Mouse (Mus musculus) heart, adult 18-20 months (tissue): ENCODE data around the gene Gjd2. TPM values are rescaled to one million over a fixed set of nuclear protein-coding genes. Genes with fewer than 3 reads are reported as not detected.

Source experiments
- DNase-seq, 2 experiments: peaks; one replicate each; pipeline ENCODE4 v3.0.0; 2021 to 2022; ENCODE audit warnings: mixed read lengths in 1 of 2
- long read RNA-seq, 2 experiments: library from polyadenylated mRNA; stranded (forward); transcript quantifications; one replicate each; pipeline ENCODE4 v2.0.0; 2021
- total RNA-seq, 2 experiments: library from RNA; stranded (reverse); gene quantifications; 2 replicates each; pipeline ENCODE4 v1.2.3; 2021

The Gjd2 gene
- not detected for total RNA-seq
- long read RNA-seq, experiment 1: 0 reads
- long read RNA-seq, experiment 2: 0 reads

- no peak for DNase-seq
These were observed at the start of gene Gjd2 for GRCm38 (mm10) chr2:114013295-114013771. Gjd2 (minus strand) TSS chr2:114013619.

DNA sequence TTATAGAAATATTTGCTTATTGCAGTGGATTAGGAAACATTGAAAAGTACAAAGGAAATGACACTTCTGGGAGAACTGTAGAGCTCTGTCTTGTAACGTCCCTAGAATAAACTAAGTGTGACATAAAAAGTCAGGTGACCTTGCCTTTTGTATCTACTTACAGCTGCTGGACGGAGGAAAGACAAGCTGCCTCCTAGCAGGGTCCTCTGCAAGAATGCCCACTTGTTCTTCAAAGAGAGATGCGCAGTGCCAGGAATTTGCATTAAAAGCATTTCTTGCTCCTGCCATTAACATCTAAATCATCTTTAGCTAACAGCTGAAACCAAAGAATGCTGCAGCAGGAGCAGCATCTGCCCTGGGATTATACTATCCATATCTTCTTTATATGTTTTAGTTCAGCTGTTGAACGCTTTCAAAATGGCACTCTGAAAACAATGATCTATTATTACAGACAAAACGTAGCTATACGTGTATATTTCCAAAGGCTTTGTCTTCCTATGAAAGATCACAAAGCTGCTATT, 46.7 kb upstream of the Gjd2 start:
- no peak for DNase-seq

GRCm38 (mm10) chr2:114059608-114060007, 46.2 kb upstream of the Gjd2 start:
- no peak for DNase-seq

- peak in 1 of 2 experiments; percentile 55 for DNase-seq
These were observed 44.9 kb upstream of the Gjd2 start for GRCm38 (mm10) chr2:114058226-114058796.

- DNase-seq: peak; percentile 90 to 91
These were observed 44.0 kb upstream of the Gjd2 start for GRCm38 (mm10) chr2:114057303-114057853.

DNA sequence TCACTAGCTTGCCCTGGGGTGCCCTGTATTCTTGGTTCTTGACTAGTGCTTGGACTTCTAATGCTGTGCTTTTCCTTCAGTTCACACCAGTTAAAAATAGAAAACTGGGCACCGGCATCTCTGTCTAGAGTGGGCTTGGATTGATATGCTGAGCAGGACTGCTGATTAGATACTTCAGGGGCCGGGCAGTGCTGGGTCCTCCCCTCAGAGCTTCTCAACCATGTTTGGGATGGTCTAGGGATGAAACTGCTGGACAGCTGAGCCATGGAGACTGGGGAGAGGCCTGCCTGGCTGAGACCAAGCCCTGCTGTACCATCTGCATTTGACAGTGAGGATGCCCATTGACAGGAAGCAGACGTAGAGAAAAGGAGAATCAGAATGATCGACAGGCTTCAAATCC, 40.7 kb upstream of the Gjd2 start:
- peak; percentile 67 to 85 for DNase-seq

DNA sequence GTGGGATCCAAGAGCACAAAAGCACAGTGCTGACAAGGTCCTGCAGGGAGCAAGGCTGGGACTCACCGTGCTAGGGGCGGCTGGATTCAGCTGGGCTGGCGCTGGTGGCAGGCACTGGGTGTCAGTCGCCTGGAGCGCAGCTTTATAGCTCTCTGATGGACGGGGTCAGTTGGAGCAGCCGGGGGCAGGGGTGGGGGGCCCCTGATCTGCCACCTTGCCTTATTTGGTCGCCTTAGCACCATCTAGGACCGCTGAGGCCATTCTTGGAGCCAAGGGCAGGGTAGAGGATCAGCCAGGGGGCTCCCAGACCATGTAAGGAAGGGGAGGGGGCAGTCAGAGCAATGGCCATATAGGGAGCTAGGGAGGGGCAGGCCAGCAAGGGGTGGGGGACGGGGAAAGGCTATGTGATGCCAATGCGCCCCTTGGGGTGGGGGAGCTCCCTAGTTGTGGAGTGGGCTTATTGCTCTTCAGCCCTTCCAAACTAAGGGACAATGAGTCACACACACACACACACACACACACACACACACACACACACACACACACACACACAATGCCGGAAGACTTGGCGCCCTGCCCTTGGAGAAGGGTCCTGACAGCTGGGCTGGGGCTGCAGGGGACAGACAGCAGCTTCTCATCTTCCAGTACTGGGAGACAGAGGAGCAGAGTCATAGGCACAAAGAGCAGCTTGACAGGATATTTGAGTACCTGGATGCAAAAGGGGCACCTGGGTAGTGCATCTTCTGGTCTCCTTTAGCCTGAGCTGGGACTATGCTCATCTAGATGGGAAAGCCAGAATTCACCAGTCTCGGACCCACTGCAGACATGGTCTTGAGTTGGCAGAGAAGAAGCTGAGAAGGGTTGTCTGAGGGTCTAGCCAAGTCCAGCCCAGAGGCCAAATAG, 39.5 kb upstream of the Gjd2 start, which contains the start of gene Actc1:
Gene Actc1, minus strand, starts transcription at position 853 of the 903 bp plus-strand sequence.
- DNase-seq: peak; percentile 56 to 64

DNA sequence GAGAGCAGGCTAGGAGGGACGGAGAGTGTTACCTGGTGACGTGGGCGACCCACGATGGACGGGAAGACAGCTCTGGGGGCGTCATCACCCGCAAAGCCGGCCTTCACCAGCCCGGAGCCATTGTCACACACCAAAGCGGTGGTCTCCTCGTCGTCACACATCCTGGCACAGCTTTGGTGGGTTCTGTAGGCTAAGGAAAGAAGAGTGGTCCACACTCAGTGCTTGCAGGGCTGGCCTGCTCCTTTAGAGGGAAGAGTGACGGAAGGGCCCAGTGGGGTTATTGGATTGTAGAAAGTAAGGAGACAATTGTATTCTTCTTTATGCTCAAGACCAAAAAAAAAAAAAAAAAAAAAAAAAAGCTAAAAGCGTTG, 38.4 kb upstream of the Gjd2 start:
- no peak for DNase-seq

GRCm38 (mm10) chr2:114051111-114051870, 37.9 kb upstream of the Gjd2 start:
- peak in 1 of 2 experiments; percentile 64 for DNase-seq

- DNase-seq: no peak
These were observed 36.7 kb upstream of the Gjd2 start for GRCm38 (mm10) chr2:114050150-114050549.

DNA sequence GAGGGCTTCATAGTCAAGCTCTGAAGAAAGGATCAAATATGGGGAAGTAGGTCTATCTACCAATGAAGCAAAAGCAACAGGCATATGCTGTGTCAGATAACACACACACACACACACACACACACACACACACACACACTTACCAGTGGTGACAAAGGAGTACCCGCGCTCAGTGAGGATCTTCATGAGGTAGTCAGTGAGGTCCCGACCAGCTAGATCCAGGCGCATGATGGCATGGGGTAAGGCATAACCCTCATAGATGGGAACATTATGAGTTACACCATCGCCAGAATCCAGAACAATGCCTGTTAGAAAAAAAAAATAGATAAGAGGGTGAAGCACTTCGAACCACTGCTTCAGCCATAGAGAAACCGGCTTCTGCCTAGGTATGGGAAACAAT, 36.0 kb upstream of the Gjd2 start:
- DNase-seq: no peak

GRCm38 (mm10) chr2:114047960-114048611, 34.7 kb upstream of the Gjd2 start:
- no peak for DNase-seq

- no peak for DNase-seq
These were observed 32.8 kb upstream of the Gjd2 start for GRCm38 (mm10) chr2:114046151-114046664.

DNA sequence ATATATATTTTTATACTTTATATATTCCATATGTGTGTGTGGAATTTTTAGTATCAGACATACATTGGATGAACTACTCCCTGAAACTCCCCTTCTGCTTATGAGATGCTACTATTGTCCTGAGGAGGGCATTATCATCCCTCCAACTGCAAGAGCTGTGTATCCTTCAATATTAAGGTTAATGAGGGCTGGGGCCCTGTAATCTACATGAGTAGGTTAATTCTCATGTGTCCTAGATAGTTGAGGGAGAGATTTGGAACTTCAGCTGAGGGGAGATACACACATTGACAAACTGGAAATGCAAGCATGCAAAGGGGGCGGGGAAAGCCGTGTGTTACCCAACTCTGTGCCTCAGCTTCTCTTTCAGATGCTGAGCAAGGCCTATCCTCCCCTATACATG, 24.5 kb upstream of the Gjd2 start:
- no peak for DNase-seq

- DNase-seq: no peak
These were observed 18.8 kb upstream of the Gjd2 start for GRCm38 (mm10) chr2:114032259-114032658.

- no peak for DNase-seq
These were observed 10.0 kb upstream of the Gjd2 start for GRCm38 (mm10) chr2:114023383-114023782.

- no peak for DNase-seq
These were observed 6.8 kb upstream of the Gjd2 start for GRCm38 (mm10) chr2:114020210-114020563.

GRCm38 (mm10) chr2:114019474-114020209, 6.2 kb upstream of the Gjd2 start:
- DNase-seq: no peak

- no peak for DNase-seq
These were observed 4.7 kb upstream of the Gjd2 start for GRCm38 (mm10) chr2:114018136-114018535.

- no peak for DNase-seq
These were observed 1.4 kb upstream of the Gjd2 start for GRCm38 (mm10) chr2:114014839-114015238.

DNA sequence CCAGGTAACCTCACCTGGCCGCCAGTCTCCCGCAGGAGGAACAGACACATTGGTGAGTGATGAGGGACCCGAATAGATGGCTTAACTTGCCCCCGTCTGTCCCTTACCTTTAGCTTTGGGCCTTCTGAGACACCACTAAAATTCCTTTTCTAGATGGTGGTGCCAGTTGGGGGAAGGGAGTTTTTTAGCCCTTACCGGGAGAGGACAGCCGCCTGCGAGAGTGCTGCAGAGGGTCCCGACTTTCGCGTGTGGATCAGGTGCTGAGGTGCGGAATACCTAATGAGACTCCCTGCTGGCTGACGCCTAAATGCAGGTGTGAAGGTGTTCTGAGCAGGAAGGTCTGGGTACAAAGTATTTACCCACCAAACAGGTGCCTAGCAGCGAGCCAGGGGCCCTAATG, 427 bp upstream of the Gjd2 start:
- no peak for DNase-seq
